Mouse (Mus musculus) hindbrain, postnatal 0 days (tissue): ENCODE results near the gene Hoxb7. TPM values are rescaled to one million over a fixed set of nuclear protein-coding genes. Genes with fewer than 3 reads are reported as not detected.
A peak's percentile ranks its signal among the peaks of the same experiment; 100 is the strongest.

Source experiments
- ATAC-seq: fragments of 200-750 bp; cut with Nextera tagmentation; 2 replicates; pipeline ENCODE4 v1.8.0; 2017; ENCODE audit warnings: mild to moderate bottlenecking, moderate TSS enrichment, moderate library complexity
- DNase-seq: peaks from one replicate; pipeline ENCODE4 v3.0.0-alpha.2; 2015; ENCODE audit warnings: low spot score
- H3K27ac ChIP-seq: fragments of 300-500 bp; sonication (generic); 2 replicates; pipeline ENCODE4 v1.5.1; 2014; ENCODE audit warnings: mild to moderate bottlenecking
- H3K27me3 ChIP-seq: fragments of 300-500 bp; sonication (generic); 2 replicates; pipeline ENCODE4 v1.6.1; 2014; ENCODE audit warnings: low read length, mixed read lengths; ENCODE audit not compliant: insufficient read depth
- H3K36me3 ChIP-seq: fragments of 300-500 bp; sonication (generic); 2 replicates; pipeline ENCODE4 v1.6.1; 2014; ENCODE audit warnings: low read length, mixed read lengths; ENCODE audit not compliant: insufficient read depth
- H3K4me1 ChIP-seq: fragments of 300-500 bp; sonication (generic); 2 replicates; pipeline ENCODE4 v1.6.1; 2014; ENCODE audit warnings: antibody characterized with exemption, low read length, mixed read lengths; ENCODE audit not compliant: insufficient read depth
- H3K4me2 ChIP-seq: fragments of 300-500 bp; sonication (generic); 2 replicates; pipeline ENCODE4 v1.6.1; 2014; ENCODE audit warnings: low read depth, mild to moderate bottlenecking, low read length, moderate library complexity, mixed read lengths
- H3K4me3 ChIP-seq: fragments of 300-500 bp; sonication (generic); 2 replicates; pipeline ENCODE4 v1.5.1; 2014; ENCODE audit warnings: low read length
- H3K9ac ChIP-seq: fragments of 300-500 bp; sonication (generic); replicated peaks from 2 replicates; pipeline ENCODE4 v1.6.1; 2014; ENCODE audit warnings: mild to moderate bottlenecking, low read length, moderate library complexity, mixed read lengths
- H3K9me3 ChIP-seq: fragments of 300-500 bp; sonication (generic); 2 replicates; pipeline ENCODE4 v1.6.1; 2016; ENCODE audit warnings: low read length, mixed read lengths
- CTCF ChIP-seq: IDR thresholded peaks from 2 replicates; pipeline ENCODE4 v1.5.1; 2016; ENCODE audit warnings: antibody characterized with exemption, control low read depth, low read depth
- WGBS: fragments of 180-500 bp; shearing (Covaris S2); extraction: QIAGEN DNeasy Blood & Tissue Kit; methylation state at CpG from one replicate; pipeline ENCODE4 v1.1.7; 2014; 5-methylcytosine and 5-hydroxymethylcytosine counted together
- polyA plus RNA-seq: library from polyadenylated mRNA; unstranded; fragments of >200 nt; fragmentation: Nextera tagmentation; extraction: Ambion mirVana; gene quantifications from 2 replicates; pipeline ENCODE4 v1.2.1, GENCODE M21; 2015
- total RNA-seq: library from RNA; depleted of rRNA; stranded (reverse); fragments of >200 nt; gene quantifications from 2 replicates; pipeline ENCODE4 v1.2.3, GENCODE M21; 2014

Gene Hoxb7
- total and polyA plus RNA-seq, 2 experiments from 2014 or later, result 10.1 to 11.0 TPM

- Histone ChIP-seq H3K4me1 (no peaks in the 10 kb centered on the region), H3K4me3 (no peak overlapping the region), H3K36me3 (no peaks in the 10 kb centered on the region), H3K27ac (peak overlapping the region; percentile 85; the same call in 1 of the 2 replicates), H3K27me3 (peaks cover 72% of the 10 kb centered on the region), H3K4me2 (peak overlapping the region; percentile 56), H3K9ac (0 out of 2 replicates have a peak overlapping the region, but pooled peaks have one; percentile 19), H3K9me3 (no peaks in the 10 kb centered on the region)
- DNase-seq (no peak), ATAC-seq (no peak)
- 6% methylated on average over 18 of the region's 18 CpGs for WGBS
- TF ChIP-seq CTCF, result no peak
Measured at GRCm38 (mm10) chr11:96316696-96317607, 30.5 kb downstream of the Hoxb7 start.

DNA sequence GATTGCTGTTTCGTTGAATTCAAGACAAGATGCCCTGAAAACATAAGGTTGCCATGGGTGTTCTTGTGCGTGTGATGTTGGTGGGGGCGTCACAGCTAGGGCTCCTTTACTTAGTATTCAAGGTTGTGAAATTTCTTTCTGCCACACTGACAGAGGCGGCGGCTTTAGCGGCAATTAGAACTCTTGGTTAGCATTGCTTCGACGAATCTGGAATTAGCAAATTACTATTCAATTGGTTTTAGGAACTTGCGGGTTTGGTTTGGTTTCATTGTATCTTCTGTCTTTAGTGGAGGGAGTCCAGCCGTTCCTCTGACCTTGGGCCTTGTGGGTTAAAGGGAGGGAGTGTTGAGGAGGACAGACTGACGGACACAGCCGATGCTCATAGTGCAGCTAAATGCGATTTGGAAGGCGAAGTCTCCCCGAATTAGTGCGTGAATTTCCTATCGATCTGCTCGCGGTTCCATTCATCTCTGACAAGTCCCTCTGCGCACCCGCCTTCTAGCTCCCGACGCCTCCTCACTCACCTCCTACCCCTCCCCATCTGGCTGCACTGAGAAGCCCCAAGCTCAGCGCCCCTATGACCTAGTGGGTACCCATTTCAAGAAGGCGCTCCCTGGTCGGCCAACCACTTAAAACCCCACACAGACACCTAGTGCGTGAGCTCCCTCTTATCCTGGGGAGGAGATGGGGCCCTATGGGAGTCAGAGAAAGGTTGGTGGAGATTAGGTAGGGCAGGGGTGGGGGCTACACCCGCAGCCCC lies 31.4 kb downstream of the Hoxb7 start, which contains the start of gene Hoxb4:
Hoxb4 (plus strand) TSS at position 660 of the 760 bp plus-strand sequence.
- peak within 1 kb of the TSS; percentile 85 for H3K27ac ChIP-seq

DNA sequence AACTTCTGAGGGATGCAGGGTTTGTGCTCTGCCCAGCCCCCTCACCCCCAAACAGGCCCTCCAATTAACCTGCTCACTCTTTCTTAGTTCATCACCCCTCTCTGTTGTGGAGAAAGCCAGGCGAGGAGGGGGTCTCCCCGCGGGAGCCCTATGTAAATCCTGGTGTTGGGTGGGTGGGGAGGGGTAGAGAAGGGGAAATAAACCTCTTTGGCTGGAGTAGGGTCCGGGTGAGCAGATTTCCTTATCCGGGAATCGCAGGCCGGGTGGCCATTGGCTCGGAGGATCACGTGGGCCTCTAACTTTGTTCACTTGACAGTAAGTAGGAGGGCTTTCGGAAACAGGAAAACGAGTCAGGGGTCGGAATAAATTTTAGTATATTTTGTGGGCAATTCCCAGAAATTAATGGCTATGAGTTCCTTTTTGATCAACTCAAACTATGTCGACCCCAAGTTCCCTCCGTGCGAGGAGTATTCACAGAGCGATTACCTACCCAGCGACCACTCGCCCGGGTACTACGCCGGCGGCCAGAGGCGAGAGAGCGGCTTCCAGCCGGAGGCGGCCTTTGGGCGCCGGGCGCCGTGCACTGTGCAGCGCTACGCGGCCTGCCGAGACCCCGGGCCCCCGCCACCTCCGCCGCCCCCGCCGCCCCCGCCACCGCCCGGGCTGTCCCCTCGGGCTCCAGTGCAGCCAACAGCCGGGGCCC lies 32.1 kb downstream of the Hoxb7 start:
- ATAC-seq, result peak; percentile 77; the same call in 1 of the 2 replicates

More for the DNA sequence above, 31.4 kb downstream of the Hoxb7 start, which contains the start of gene Hoxb4:
- H3K4me1 ChIP-seq, result no peaks in the 10 kb centered on the region
- H3K36me3 ChIP-seq, result no peaks in the 10 kb centered on the region
- H3K4me2 ChIP-seq, result peak within 1 kb of the TSS; percentile 56
- WGBS, result 1% methylated on average over 28 of the region's 28 CpGs
- ATAC-seq (peak; percentile 28; the same call in 1 of the 2 replicates), DNase-seq (no peak)
- H3K9ac ChIP-seq, result peak within 1 kb of the TSS; percentile 60
- H3K9me3 ChIP-seq, result no peaks in the 10 kb centered on the region
- TF ChIP-seq CTCF, result no peak
- H3K27me3 ChIP-seq, result peaks cover 72% of the 10 kb centered on the region
- H3K4me3 ChIP-seq, result peak within 1 kb of the TSS; percentile 35

DNA sequence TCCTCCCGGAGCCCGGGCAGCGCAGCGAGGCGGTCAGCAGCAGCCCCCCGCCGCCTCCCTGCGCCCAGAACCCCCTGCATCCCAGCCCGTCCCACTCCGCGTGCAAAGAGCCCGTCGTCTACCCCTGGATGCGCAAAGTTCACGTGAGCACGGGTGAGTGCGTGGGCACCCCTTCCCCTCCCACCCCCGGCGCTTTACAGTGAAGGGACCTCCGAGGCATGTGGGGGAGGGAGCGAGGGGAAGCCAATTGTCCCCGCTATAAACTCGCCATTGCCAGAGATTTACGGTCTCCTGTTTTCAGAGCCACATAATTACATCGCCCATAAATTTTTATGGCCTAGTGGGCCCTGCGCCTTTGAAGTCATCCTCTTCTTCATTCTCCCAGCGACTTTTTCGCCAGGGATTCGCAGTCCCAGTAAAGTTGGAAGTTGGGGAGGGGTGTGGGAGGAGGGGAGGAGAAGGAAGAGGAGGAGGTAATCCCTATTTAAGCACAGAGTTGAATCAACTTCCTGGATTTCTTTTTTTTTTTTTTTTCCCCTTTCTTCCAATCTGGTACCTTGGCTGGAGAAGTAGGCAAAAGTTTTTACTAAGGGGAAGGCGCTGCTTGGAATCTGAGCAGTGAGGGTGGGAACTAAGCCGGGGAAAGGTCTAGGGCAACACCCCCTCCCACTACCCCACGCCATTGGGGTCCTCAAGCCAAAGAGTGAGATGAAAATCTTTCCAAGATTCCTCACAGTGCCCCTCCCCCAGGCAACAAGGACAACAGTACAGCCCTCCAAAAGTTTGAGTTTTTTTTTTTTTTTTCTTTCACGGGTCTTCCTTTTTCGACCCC lies 32.9 kb downstream of the Hoxb7 start:
- peak overlapping the region; percentile 85 for H3K27ac ChIP-seq
- no peaks in the 10 kb centered on the region for H3K4me1 ChIP-seq
- WGBS, result 2% methylated on average over 34 of the region's 34 CpGs
- no peak for DNase-seq
- 0 out of 2 replicates have a peak, but pooled peaks have one; percentile 31 for ATAC-seq
- H3K9me3 ChIP-seq, result no peaks in the 10 kb centered on the region
- peaks cover 71% of the 10 kb centered on the region for H3K27me3 ChIP-seq
- H3K4me2 ChIP-seq, result peak overlapping the region; percentile 56
- no peaks in the 10 kb centered on the region for H3K36me3 ChIP-seq
- TF ChIP-seq CTCF, result no peak
- H3K9ac ChIP-seq, result peak overlapping the region; percentile 60
- H3K4me3 ChIP-seq, result peak overlapping the region; percentile 35

More for the DNA sequence above, 32.1 kb downstream of the Hoxb7 start:
- under 1% methylated on average over 37 of the region's 45 CpGs for WGBS
- H3K4me2 ChIP-seq, result peak overlapping the region; percentile 56
- H3K36me3 ChIP-seq, result no peaks in the 10 kb centered on the region
- H3K27ac ChIP-seq, result peak overlapping the region; percentile 85
- H3K9ac ChIP-seq, result peak overlapping the region; percentile 60
- TF ChIP-seq CTCF, result no peak
- H3K9me3 ChIP-seq, result no peaks in the 10 kb centered on the region
- H3K4me3 ChIP-seq, result peak overlapping the region; percentile 35
- H3K4me1 ChIP-seq, result no peaks in the 10 kb centered on the region
- DNase-seq, result peak; percentile 82
- peaks cover 71% of the 10 kb centered on the region for H3K27me3 ChIP-seq

GRCm38 (mm10) chr11:96319910-96320309 lies 33.5 kb downstream of the Hoxb7 start:
- H3K36me3 ChIP-seq, result no peaks in the 10 kb centered on the region
- peak overlapping the region; percentile 85 for H3K27ac ChIP-seq
- H3K27me3 ChIP-seq, result peaks cover 73% of the 10 kb centered on the region
- H3K4me1 ChIP-seq, result no peaks in the 10 kb centered on the region
- ATAC-seq (no peak; the same call in 1 of the 2 replicates), DNase-seq (no peak)
- peak overlapping the region; percentile 18 for H3K9ac ChIP-seq
- H3K4me3 ChIP-seq, result peak overlapping the region; percentile 35
- H3K4me2 ChIP-seq, result peak overlapping the region; percentile 56
- 1% methylated on average over 29 of the region's 29 CpGs for WGBS
- no peaks in the 10 kb centered on the region for H3K9me3 ChIP-seq
- TF ChIP-seq CTCF, result no peak
